Mouse (Mus musculus) bone marrow, adult 2 months (tissue): Measurements from ENCODE around the gene Grb2. TPM values are rescaled to one million over a fixed set of nuclear protein-coding genes. Genes with fewer than 3 reads are reported as not detected.
"Not testable (repeated sequence)": the region's sequence is repeated elsewhere in the genome, so short reads cannot be mapped to it uniquely, and the experiment has no call there.

ENCODE experiments used
- H3K27ac ChIP-seq: fragments of 200-500 bp; 2 replicates; pipeline ENCODE4 v1.5.1; 2012; ENCODE audit warnings: low read depth, mild to moderate bottlenecking, control low read depth, inconsistent platforms, low read length; ENCODE audit not compliant: control insufficient read depth, poor library complexity, insufficient read depth
- H3K4me1 ChIP-seq: fragments of 200-500 bp; 2 replicates; pipeline ENCODE4 v1.6.1; 2011; ENCODE audit warnings: low read length; ENCODE audit not compliant: control insufficient read depth, insufficient read depth
- H3K4me3 ChIP-seq: fragments of 200-500 bp; replicated peaks from 2 replicates; pipeline ENCODE3; 2011; ENCODE audit warnings: mild to moderate bottlenecking, low read depth, low read length, control low read depth; ENCODE audit not compliant: control insufficient read depth
- CTCF ChIP-seq: fragments of 200-500 bp; IDR thresholded peaks from 2 replicates; pipeline ENCODE4 v1.5.1; 2011; ENCODE audit warnings: low read length, control low read depth; ENCODE audit not compliant: control insufficient read depth, insufficient read depth
- POLR2A ChIP-seq: fragments of 200-500 bp; IDR thresholded peaks from 2 replicates; pipeline ENCODE4 v1.6.1; 2011; ENCODE audit warnings: low read depth, mild to moderate bottlenecking, control low read depth, low read length, borderline replicate concordance; ENCODE audit not compliant: control insufficient read depth
- WGBS: fragments of 180-500 bp; shearing (Covaris S2); methylation state at CpG from one replicate; pipeline ENCODE4 v1.1.7; 2018; 5-methylcytosine and 5-hydroxymethylcytosine counted together
- polyA plus RNA-seq: library from polyadenylated mRNA; stranded (reverse); fragments of >200 nt; gene quantifications from 2 replicates; pipeline ENCODE4 v1.2.4, GENCODE M21; 2011; ENCODE audit warnings: low replicate concordance; ENCODE audit not compliant: missing spikeins, insufficient read depth, insufficient read length

The Grb2 gene
- polyA plus RNA-seq, 1 experiment: 53.6 TPM

DNA sequence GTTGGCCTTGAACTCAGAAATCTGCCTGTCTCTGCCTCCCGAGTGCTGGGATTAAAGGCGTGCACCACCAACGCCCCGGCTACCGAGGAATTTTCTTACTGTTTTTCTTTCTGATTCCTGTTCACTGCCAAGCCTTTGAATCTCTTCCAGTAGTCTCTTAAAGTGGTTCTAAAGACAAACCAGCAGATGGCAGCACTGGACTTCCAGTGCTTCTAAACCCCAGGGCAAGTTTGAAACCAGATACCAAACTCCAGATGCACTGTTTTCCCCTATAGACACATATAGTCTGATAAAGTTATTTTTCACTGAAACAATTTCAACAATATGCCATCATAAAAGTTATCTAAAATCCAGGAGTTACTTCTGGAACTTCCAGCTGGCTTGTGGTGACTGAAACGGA lies 60.9 kb downstream of the Grb2 start:
- no peak overlapping the region for H3K27ac ChIP-seq
- H3K4me3 ChIP-seq: no peak overlapping the region
- TF ChIP-seq CTCF (0 out of 2 replicates have a peak, but pooled peaks have one; percentile 23), POLR2A (no peak)
- WGBS: 42% methylated on average over 6 of the region's 6 CpGs
- no peaks in the 10 kb centered on the region; the same call in 1 of the 2 replicates for H3K4me1 ChIP-seq

DNA sequence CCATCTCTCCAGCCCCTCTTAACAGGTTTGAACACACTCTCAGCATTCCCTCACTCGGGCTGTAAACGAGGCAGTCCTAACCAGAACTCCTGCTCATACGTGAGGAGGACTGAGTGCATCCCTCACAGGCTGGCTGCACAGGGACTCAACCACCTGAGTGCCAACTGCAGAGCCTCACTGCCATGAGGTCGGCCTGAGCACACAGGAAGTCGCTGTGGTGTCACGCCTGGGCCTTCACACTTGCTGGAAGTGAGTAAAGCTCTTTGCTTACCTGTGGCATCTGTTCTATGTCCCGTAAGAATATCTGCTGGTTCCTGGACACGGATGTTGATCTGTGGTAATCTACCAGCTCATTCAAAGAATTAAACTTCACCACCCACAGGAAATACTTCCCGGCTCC lies 62.0 kb downstream of the Grb2 start:
- Histone ChIP-seq H3K4me1 (peaks cover 5% of the 10 kb centered on the region; the same call in 1 of the 2 replicates), H3K27ac (no peak overlapping the region), H3K4me3 (no peak overlapping the region)
- WGBS: 84% methylated on average over 9 of the region's 9 CpGs
- TF ChIP-seq CTCF (no peak), POLR2A (no peak)

DNA sequence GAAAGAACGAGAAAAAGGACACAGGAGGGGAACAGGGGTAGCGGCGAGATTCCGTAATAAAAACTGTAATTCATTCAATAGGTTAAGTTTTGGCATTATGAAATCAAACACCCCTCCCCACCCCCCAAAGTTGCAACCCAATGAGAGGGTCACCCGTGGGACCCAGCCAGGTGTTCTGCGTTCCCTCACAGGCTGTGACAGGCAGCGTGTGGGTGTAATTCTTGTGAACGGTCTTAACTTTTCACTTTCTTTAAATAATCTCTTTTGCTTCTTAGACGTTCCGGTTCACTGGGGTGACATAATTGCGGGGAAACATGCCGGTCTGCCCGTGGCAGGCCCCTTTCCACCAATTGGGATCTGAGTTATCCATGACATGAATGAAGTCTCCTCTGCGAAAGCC lies 62.9 kb downstream of the Grb2 start:
- H3K27ac ChIP-seq, H3K4me3 ChIP-seq, H3K4me1 ChIP-seq: not testable (repeated sequence)
- 82% methylated on average over 14 of the region's 14 CpGs for WGBS

DNA sequence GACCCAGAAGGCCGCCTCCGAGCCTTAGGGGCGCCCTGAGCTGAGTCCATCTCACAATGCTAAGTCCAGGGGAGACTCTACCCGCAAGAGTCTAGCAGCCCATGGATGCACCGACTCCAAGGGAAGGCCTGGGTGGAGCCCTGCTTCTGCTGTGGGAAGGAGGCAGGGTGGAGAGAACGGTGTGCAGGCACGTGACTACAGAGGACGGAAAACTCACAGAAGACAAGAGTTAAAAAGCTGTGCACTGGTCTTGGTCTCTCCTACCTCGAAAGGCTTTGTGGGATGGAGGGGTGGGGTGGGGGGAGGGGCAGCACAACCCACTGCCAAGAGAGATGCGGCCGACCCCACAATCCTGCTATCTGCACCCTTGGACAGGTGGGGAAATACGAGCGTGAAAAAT lies 64.1 kb downstream of the Grb2 start:
- WGBS: 87% methylated on average over 13 of the region's 13 CpGs
- no peak for TF ChIP-seq POLR2A
- no peak for TF ChIP-seq CTCF
- Histone ChIP-seq H3K27ac (no peak overlapping the region), H3K4me1 (peaks cover 7% of the 10 kb centered on the region; the same call in 1 of the 2 replicates), H3K4me3 (no peak overlapping the region)

DNA sequence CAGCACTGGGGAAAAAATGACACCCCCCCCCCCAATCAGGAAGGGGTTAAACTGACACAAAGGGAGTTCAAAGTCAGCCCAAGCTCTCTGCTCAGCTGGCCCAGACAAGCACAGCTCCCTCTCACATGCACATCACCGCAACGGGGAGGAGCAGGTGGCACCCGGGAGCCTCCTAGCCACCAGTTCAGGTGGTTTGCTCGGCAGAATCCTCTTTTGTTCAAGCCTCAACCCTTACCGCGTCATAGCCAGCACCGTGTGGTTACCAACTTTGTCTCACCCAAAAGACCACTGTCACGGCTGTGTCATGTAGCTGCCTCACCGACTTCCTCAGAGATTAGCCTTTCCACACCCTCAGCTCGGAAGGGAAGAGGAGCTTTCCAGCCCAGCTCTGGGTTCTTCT lies 65.1 kb downstream of the Grb2 start:
- 52% methylated on average over 10 of the region's 10 CpGs for WGBS
- no peak overlapping the region for H3K4me3 ChIP-seq
- no peak for TF ChIP-seq POLR2A
- no peak for TF ChIP-seq CTCF
- H3K4me1 ChIP-seq: peaks cover 7% of the 10 kb centered on the region; the same call in 1 of the 2 replicates
- H3K27ac ChIP-seq: 0 out of 2 replicates have a peak overlapping the region, but pooled peaks have one; percentile 4

DNA sequence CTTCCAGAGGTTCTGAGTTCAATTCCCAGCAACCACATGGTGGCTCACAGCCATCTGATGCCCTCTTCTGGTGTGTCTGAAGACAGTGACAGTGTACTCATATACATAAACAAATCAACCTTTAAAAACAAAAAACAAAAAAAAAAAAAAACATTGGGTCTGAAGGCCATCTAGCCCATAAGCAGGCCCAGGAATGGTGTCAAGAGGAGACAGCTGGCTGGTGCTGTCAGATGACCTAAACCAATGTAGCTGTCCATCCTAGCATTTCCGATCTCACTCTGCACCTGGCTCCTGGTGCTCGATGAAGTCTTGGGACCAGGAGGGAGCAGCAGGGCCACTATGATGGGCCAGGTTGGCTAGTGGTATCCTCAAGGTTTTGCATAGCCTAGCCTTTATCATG lies 65.7 kb downstream of the Grb2 start:
- no peak for TF ChIP-seq POLR2A
- no peak for TF ChIP-seq CTCF
- 91% methylated on average over 2 of the region's 2 CpGs for WGBS
- peaks cover 7% of the 10 kb centered on the region; the same call in 1 of the 2 replicates for H3K4me1 ChIP-seq

DNA sequence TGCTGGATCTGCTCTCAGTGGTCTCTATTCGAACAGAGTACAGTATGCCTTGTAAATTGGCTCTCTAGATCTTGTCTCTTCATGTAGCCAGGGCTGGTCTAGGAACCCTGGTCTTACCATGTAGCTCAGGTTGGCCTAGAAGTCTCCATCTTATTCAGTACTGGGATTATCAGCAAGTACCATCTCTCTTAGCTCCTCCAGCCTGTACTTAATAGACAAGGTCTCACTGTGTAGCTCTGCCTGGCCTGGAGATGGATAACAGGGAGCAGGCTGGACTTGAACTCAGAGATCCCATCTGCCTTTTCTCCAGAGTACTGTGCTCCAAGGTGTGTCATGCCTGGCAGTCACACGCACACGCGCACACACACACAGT lies 66.7 kb downstream of the Grb2 start:
- WGBS: 70% methylated on average over 4 of the region's 4 CpGs
- TF ChIP-seq POLR2A (no peak), CTCF (no peak)
- Histone ChIP-seq H3K4me1 (peaks cover 7% of the 10 kb centered on the region; the same call in 1 of the 2 replicates), H3K4me3 (no peak overlapping the region), H3K27ac (peak overlapping the region; percentile 35)

More for the DNA sequence above, 65.7 kb downstream of the Grb2 start:
- no peak overlapping the region for H3K4me3 ChIP-seq
- H3K27ac ChIP-seq: no peak overlapping the region

DNA sequence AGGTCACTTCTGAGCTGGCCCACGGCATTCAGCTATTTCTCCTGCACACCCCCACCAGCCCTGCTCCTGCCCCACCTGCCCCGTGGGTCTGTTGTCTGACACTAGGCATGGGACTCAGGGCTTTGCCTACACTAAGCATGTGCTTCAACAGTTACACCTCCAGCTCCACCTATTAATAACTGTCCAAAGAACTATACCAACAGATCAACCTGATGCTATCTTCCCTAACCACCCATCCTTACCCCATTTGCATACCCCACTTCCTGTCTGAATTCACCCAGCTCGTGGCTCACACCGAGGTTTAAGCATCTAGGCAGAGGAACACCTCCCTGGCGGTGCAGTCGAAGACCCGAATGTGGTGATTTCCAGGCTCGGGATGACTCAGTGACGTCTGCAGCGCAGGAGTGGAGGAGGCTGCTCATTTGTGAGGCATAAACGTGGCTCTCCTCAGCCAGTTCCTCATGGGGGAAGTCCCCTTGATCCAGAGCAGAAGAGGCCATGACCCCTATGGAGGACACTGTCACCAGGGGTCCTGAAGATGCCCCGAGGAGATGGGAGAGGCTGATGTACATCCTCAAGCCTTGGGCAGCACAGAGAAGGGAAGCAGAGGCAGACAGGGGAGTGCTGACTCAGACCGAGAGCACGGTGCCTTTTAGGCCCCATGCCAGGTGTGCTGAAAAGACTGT lies 67.3 kb downstream of the Grb2 start:
- H3K4me3 ChIP-seq: no peak overlapping the region
- WGBS: 1% methylated on average over 14 of the region's 14 CpGs
- peak overlapping the region; percentile 35 for H3K27ac ChIP-seq
- no peak for TF ChIP-seq CTCF
- TF ChIP-seq POLR2A: no peak
- H3K4me1 ChIP-seq: peaks cover 7% of the 10 kb centered on the region; the same call in 1 of the 2 replicates

DNA sequence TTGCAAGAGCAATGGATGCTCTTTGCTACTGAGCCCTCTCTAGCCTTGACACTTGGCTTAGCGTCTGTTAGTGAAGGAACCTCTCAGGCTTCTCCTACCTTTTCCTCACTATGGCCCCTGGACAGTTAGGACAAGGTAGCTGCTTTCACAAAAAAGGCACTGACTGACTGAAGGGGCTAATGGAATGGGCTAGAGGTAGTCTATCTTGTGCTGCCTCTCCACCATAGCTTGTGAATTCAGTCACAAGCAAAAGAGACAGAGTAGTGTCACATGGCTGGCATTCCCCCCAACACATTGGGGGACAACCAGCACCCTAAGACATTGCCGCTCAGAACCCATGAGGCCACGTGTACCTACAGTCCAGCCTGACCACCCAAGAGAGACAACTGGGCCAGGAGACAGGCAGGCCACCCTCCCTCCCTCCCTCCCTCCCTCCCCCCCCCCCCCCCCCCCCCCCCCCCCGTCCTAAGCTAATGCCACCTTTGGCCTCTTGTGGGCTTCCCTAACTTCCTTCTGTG lies 68.0 kb downstream of the Grb2 start:
- 58% methylated on average over 3 of the region's 4 CpGs for WGBS
- no peak for TF ChIP-seq POLR2A
- TF ChIP-seq CTCF: no peak
- H3K4me1 ChIP-seq: peaks cover 7% of the 10 kb centered on the region; the same call in 1 of the 2 replicates
- no peak overlapping the region for H3K4me3 ChIP-seq
- no peak overlapping the region for H3K27ac ChIP-seq
